Mouse (Mus musculus): Measurements from ENCODE around the gene Rad51c. TPM values are rescaled to one million over a fixed set of nuclear protein-coding genes. Genes with fewer than 3 reads are reported as not detected.

Gene Rad51c
- polyA plus RNA-seq, 1 experiment from 2014 or later = 11.8 TPM

DNA sequence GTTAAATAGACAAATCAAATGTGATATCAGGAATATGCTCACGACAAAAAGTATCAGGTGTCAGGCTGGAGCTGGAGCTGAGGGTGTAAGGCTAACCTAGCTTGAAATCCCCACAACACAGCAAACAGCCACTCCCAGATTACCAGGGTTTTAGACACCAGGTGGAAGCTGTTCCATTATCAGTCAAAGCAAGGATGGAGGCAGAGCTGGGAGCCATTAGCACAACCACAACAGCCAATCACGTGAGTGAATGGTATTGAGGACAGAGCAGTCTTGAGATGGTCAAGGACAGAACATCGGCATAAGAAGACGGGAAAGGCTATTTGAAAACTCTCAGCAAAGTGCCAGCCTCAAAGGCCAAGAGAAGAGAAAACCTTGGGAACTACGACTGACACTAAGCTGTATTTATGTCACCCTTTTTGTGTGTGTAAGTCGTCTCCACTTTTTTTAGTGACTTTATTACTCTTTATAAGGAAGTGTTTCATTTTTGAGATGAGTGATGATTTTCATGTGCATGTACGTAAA is 51.0 kb downstream of the Rad51c start:
- peaks cover 8% of the 10 kb centered on the region for H3K4me1 ChIP-seq
- no peak overlapping the region for H3K27ac ChIP-seq
- no peak overlapping the region for H3K4me2 ChIP-seq

More for the DNA sequence above, 51.0 kb downstream of the Rad51c start:
- H3K36me3 ChIP-seq (replicated peaks) = peaks cover 6% of the 10 kb centered on the region; the same call in 1 of the 2 replicates
- H3K27me3 ChIP-seq = no peaks in the 10 kb centered on the region
- H3K9ac ChIP-seq = no peak overlapping the region
- H3K4me3 ChIP-seq (replicated peaks) = no peak overlapping the region
- 88% methylated on average over 7 of the region's 7 CpGs for WGBS
- ATAC-seq (ENCODE audit: low FRiP score) = no peak
- H3K9me3 ChIP-seq = no peaks in the 10 kb centered on the region

Other genes with a start within 250 kb of the Rad51c start
- 18.4 and 20.5 TPM in 2 replicates for gene Ppm1e, start 45.9 kb downstream of the Rad51c start, polyA plus RNA-seq (2016; fragmentation: Nextera tagmentation; extraction: Ambion mirVana)
- gene Tex14, start 111 bp upstream of the Rad51c start, polyA plus RNA-seq (2016; fragmentation: Nextera tagmentation; extraction: Ambion mirVana) = 0.35 and 0.42 TPM in 2 replicates
- not detected in 2 replicates for gene Gm11492, start 161.7 kb upstream of the Rad51c start, polyA plus RNA-seq (2016; fragmentation: Nextera tagmentation; extraction: Ambion mirVana)
- gene Sept4, start 163.9 kb upstream of the Rad51c start, polyA plus RNA-seq (2016; fragmentation: Nextera tagmentation; extraction: Ambion mirVana) = 8.1 and 8.3 TPM in 2 replicates
- gene Mtmr4, start 187.2 kb upstream of the Rad51c start, polyA plus RNA-seq (2016; fragmentation: Nextera tagmentation; extraction: Ambion mirVana) = 71.4 and 75.2 TPM in 2 replicates
- gene Hsf5, start 212.2 kb upstream of the Rad51c start, polyA plus RNA-seq (2016; fragmentation: Nextera tagmentation; extraction: Ambion mirVana) = 0.40 and 0.49 TPM in 2 replicates